Mouse (Mus musculus) thymus, postnatal 4 days (tissue): Measurements from ENCODE around the gene Zfp423.

Experiments
- DNase-seq: peaks from one replicate; pipeline ENCODE4 v3.0.0; 2021

Zfp423 gene

DNA sequence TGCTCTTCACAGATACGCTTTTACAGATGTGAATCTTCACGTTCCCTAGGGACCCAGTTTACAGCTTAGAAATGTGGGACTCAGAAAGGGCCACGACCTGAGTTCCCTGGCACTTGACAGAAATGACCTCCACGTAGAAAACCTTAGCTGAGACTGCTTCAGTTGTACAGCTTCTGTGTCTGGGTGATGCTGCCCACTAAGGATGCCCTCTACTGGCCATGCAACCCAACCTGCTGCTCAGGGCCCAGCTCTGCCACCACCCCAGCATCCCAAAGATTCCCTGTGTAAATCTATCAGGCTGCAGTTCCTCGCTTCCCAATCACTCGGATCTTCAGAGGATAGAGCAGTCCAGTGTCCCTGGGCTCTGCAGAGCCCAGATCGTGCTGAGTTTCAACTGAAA lies 163.2 kb downstream of the Zfp423 start:
- no peak for DNase-seq

DNA sequence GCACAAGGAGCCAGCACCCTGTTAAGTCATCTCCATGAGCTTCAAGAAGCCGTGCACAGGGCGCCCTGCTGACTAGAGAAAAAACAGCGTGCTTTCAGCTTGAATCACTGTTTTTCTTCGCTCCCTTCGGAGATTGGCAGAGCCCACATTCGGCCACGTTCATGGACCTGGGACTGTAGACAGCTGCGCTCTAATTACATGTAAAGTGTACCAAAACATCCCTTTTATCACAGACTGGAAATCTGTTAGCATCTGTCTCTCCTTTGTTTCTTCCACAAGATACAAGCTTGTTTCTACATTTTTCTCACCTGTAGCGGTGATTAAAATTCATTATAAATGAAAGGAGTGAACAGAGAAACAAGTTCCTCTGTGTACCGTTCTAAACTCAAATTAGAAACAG lies 164.8 kb downstream of the Zfp423 start:
- no peak for DNase-seq

DNA sequence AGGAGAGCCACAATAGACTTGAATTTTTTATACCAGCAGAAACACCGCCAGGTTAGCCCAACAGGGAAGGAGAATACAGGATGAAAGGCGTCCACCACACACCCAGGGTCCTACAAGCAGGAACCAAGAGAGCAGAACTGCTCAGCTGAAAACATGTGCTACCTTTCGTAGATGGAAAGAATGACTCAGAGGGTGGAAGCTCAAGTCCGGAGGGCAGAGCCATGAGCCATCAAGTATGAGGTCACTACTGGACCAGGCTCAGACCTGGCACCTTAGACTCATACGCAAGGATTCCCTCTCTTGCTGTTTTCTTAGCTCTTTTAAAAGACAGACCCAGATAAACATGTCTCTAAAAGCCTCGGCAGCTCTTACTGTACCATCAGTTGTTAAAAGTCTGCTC lies 168.3 kb downstream of the Zfp423 start:
- no peak for DNase-seq

DNA sequence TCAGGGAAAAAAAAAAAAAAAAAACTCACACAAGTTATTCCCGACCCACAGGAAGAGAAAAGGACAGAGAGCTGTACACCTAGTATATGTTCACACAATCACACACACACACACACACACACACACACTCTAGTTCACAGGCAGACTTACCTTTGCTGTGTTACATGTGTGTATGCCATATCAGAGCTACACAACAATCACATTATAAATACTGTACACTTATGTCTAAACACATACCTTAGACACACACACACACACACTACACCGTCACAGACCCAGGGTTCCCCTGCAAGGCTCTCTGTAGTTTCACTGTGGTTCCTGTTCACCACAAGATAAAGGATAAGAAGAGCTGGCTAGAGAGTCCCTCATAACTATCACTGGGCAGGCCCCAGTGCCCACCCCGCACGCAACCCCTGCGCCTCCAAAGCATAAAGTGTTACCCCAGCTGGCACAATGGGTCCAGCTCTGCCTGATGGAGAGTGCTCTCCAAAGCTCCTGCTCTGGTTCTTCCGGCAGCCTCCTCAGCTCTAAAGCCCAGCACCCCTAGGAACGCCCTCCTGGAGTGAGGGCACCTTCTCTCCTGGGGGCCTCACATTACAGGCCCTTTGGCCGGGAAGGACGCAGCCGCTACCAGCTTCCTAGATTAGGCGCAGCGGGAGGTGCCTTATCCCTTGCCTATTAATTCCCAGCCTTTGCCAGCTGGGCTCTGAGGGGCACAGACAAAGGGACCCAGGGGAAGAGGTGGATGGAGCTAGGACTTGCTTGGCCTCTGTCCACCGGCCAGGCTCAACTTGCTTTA lies 174.6 kb downstream of the Zfp423 start:
- DNase-seq = no peak

DNA sequence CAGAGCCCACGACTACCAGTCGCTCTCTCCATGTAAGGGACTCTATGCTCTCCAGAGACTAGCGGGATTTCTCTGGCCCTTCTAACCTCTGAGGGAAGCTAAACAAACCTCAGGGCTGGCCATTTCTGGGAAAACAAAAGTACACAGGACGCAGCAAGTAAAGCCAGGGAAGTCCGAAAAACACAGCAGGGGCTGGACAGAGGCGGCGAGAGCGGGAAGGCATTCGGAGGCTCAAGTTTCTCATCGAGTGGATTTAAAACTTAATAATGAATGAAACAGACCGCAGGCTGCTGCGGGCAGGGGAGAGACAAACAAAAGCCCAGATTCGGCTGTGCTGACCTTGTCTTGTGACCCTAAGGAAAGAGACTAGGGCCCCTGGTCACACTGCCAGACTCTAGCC lies 175.2 kb downstream of the Zfp423 start:
- no peak for DNase-seq

DNA sequence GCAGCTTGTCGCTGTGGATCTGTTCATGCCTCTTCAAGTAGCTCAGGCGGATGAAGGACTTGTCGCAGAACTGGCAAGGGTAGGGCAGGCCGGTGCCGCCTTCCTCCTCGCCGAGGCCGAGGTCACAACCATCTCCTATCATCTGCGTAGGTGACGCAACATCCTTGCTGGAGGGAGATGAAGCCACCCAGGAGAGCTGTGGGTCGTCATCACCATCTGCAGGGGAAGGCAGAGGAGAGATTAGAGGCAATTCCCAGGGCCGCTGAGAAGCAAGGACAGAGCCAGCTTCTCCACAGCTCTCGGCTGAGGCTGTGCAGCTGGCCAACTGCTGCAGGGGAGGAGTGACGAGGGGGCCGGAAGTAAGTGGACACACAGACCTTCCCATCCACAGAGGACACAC lies 176.2 kb downstream of the Zfp423 start:
- no peak for DNase-seq

DNA sequence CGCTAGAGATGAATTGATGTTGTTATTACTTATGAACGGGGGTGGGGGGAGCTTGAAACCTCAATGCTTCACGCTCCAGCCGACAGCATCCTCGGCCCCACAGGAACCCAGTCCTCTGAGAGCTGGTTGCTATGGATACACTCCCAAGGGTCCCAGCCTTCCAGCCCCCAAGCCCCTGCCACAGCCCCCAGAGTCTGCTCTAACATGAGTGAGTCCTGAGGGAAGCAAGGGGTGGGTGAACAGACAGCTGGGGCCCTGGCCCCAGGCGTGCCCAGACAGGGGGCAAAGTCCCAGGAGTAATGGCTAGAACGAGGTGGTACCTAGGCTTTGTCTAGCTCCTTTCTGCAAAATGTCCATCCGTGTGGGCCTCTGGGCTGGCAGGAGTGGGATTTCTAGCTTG lies 181.8 kb downstream of the Zfp423 start:
- DNase-seq = no peak

DNA sequence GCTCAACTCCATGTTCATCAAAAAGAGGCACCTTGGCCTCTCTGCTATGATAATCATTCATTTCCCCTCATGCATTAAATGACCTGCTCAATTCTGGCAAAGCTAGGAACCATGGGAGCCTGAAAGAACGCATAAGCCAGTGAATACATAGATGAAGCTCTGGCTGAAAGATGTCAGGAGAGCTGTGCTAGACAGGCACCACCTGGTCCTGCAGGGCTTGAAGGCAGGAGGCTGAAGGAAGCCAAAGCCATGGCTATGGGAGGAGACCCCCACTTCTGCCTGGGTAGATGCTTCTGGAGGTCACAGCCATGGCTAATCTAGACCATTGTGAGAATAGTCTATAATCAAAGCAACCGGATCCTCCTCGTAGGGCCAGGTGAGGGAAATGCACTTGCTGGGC lies 183.5 kb downstream of the Zfp423 start:
- DNase-seq = no peak

DNA sequence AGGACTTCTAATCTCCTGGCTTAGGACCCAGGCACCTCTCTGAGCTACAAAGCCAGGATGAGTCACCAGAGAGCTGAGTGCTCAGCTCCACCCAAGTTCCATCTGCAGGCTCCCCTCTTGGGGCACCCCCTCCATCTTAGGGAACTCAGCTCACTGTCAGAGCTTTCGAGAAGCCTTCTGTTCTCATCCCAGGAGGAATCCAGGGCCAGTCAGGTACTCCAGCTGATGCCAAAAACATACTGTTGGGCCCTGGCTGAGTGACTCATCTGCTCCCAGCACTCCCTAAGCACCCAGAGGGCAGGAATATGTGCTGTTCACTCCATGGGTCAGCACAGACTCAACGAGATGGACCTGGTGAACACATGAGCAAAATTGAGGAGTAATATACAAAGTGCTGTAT lies 184.4 kb downstream of the Zfp423 start:
- no peak for DNase-seq

DNA sequence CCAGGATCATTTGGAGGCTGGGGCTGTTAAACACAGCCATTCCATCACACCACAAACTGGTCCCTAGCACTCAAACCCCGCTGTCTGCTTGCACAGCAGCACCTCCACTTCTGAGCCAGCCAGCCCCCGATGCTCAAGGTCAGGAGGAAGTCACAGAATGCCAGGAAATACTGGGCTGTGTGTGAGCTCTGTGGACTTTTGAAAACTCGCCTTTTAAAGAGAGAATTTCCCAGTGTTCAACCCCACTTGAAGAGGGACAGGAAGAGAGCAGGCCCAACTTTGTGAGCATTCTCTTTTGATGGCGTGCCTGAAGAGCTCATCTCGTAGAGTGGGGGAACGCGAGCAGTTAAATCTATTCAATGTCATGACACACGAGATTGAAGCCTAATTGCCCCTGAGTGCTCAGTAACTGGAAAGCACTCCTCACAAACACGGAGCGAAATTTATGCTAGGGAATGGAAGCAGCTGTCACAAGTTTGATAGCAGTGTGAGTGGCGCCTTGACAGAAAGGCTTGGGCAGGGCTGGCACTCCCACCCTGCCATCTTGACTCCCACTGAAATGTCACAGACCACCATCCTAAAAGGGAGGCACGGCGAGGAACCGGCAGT lies 186.4 kb downstream of the Zfp423 start:
- no peak for DNase-seq

DNA sequence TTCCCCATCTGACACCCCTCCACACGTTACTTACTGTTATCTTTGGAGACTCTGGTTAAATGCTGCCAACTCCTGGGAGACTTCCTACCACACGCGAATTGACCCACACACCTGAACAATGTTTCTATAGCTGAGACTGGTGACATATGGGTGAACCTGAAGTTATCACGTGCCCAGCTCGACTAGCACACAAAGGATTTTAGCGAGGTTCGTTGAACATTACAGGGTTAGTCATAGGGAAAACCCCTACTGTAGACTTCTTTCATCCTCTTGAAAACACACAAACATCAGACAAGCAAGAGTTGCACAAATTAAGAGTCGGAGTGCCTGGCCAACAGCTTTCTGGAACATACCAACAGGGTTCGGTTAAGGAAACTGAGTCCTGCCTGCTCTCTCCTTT lies 191.5 kb downstream of the Zfp423 start:
- DNase-seq = no peak

DNA sequence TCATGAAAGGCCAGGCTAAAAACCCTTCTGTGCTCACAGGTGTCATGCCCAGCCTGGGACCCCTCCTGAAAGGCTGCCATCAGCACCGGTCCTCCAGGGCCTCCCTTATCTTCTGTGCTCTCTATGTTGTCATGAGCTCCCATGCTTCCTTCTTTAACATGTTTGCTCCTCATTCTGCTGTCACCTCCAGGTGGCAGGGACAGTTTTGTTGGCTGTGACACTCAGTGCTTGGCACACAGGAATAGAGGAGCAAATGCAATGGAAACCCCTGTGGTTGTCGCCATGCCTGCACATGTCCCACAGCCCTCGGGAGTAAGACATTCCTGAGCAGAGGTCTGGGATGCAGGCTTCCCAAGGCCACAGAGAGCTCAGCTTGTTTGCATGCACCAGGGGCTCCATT lies 194.1 kb downstream of the Zfp423 start:
- no peak for DNase-seq

DNA sequence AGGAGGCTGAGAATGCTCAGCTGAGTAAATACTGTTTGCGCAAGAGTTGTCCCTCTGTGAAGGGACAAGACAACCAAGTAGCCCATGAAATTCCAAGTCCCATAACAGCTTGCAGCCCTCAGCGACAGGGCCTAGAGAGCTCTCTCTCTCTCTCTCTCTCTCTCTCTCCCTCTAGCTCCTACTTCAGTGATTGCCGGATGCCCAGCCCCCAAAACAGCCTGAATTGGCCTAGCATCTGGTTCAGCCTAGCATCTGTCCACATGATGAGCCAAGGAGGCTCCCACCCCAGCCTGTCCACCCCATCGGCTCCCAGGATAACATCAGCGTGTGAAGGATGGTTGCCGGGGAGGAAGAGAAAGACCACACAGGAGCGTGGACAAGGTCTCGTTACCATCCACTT lies 200.6 kb downstream of the Zfp423 start:
- no peak for DNase-seq

DNA sequence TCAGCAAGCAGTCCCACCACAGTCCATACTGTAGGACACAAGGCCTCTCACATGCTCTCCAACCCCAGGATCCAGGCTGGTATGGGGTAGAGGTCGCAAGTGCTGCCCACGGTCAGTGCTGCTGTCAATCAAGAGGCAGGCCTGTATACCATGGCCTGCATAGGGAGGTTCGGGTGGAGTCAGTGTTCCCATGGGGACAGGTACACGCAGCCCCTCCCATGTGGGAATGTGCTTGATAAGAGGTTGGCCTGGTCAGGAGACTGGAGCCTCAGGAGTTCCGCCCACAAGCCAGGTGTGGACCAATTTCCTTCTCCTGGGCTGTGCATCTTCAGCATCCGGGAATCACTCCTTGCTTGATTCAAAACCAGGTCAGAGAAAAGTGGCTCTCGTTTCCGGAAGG lies 204.5 kb downstream of the Zfp423 start:
- no peak for DNase-seq

DNA sequence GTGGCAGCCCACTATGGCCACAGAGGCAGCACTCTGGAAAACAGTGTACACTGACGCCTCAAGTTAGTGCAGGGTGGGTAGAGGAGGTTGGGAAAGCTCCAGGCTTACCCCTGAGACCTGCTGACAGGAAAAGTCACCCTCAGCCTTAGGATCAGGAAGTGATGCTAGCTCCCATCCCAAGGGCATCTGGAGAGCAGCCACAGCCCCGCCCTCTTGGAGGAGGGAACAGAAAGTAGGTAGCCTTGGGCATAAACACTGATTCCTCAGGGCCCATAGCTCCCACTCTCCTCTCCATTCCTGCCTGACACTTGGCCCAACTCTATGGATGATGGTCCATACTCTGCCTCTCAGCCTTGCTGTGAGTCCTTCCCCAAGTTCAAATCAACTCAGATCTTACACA lies 205.8 kb downstream of the Zfp423 start:
- no peak for DNase-seq

DNA sequence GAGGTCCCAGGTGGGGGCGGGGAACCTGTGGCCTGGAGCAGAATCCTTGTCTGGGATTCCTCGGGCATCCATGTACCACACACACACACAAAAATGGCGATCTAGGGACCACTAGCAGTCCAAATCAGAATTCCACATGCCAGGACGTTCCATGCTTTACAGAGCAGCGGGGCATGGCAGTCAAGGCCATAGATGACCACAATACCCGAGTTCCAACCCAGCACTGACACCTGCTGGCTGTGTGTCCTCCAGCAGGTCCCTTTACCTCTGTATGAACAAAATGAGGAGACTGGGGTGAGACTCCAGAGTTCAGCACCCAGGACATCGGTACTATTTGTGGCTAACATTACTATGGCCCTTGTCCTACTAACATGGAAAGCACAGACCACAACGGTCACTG lies 206.2 kb downstream of the Zfp423 start:
- no peak for DNase-seq

DNA sequence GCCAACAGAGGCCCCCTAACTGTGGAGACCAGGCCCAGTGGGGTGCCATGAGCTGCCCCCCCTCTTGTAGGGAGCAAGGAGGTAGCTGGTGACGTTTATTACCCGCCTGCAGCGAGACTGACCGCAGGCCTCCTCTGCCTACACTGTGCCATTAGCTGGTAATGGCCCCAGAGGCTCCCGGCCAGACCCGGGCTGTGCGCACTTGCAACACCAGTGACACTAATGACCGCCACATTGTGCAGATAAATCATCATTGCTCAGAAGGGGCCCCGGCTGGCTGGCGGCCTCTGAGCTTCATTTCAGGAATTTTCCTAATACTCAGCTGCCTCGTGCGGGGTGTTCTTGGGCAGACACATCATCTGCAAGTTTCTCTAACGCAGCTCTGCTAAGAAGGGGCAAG lies 206.7 kb downstream of the Zfp423 start:
- no peak for DNase-seq

DNA sequence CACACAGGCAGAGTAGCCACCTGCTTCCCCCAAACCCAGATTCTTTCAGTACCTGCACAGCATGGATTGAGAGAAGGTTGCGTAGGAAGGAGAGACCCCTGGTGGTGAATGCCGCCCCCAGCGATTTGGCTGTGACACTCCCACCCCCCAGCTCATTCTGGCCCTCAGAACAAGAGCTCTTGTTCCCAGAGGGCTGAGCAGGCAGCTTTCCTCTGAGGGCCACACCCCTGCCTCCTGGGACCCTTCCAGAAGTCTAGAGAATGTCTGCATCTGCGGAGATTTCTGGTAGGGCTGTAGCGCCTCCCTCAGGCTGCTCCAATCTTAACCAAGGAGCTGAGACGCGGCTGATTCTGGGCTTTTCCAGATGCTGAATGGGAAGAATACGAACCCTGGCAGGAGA lies 211.8 kb downstream of the Zfp423 start:
- peak; percentile 42 for DNase-seq

DNA sequence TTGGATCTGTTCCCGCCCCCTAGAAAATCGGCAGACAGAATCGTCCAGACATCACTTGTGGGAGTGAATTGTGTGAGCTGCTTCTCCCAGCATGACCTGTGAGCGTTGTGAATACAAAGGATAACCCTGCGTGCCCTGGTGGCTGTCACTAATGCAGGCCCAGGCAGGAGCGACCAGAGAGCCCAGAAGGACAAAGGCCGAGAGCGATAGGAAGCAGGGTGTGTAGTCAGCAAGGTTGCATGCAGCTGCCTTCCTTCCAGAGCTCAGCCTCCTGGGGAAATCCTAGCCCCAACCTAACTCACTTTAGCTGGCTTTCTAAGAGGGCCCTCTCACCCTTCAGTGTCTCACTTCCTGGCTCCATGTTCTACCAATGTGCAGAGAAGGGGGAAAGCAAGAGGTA lies 212.3 kb downstream of the Zfp423 start:
- no peak for DNase-seq

DNA sequence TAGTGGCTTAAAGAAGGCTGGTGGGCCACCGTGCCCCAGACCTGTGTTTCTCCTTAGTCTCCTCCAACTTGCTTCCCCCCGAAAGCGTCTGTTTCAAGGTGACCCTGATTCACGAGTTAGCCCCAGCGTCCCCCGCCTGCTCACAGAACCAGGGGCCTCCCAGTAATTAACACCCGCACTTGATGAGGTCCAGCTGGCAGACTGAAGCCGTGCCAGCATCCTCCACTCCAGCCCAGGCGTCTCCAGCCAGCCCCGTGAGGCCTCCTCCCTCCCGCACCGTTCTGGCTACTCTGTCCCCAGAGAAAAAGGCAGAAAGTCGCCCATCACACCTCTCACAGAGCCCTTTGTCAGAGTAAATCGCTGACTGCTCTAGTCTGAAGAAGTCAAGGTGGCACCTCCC lies 213.3 kb downstream of the Zfp423 start:
- no peak for DNase-seq

DNA sequence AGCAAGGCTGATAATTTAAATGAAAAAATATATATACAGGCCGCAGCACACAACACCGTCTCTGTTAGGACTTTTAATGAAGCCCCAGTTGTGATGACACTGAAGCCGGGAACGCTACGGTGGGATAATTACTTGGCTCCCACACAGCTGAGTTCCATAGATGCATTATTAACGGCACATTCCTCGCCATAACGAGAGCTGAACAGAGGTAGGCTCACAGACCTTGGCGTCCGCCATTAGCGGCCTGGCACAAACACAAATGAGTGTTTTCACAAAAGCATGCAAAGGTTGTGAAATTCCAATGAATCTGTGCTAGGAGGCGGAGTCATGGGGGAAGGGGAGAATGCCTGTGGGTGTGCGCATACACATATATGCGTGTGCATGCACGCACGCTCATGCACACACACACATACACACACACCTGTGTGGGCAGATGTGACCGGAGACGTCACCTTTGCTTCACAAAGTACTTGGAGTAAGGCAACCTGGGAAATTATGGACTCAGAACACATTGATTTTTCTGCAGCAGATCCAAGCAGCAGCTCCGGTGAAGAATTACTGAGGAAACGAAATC lies 214.2 kb downstream of the Zfp423 start:
- DNase-seq = no peak

DNA sequence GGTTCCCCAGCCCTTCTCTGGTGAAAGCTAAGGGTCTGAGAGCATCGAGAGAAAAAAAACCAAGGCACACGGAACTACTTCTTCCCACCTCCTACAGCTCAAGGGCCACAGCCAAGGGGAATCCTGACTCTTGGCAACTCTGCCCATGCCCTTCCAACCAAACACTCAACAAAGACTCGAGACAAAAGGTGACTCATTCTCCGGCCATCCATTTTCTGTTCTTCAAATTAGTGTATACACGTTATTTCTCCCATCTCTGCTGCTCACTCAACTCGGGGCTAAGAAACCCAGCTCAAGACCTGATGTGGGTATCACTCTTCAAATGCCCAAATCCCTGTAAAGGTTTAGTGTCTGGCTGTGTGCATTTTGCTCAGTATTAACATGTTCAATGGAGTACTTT lies 214.8 kb downstream of the Zfp423 start:
- DNase-seq = no peak

DNA sequence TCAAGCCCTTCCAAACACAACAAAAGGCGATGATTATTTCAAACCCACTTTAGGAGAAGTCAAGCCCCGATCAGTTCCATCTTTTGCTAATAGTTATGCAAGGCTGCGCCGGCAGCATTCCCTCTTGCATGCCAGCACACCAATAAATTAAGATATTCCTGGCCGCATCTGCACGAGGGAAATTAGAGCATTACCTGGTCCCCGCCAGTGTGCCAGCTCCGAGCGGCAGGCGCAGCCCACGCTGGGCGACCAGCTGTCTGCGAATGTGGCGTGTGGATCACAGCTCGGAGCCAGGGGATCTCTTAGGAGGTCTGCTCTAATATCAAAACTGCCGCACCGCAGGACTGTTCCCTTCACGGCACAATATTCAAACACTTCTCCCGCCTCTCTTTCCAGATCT lies 217.4 kb downstream of the Zfp423 start:
- no peak for DNase-seq

DNA sequence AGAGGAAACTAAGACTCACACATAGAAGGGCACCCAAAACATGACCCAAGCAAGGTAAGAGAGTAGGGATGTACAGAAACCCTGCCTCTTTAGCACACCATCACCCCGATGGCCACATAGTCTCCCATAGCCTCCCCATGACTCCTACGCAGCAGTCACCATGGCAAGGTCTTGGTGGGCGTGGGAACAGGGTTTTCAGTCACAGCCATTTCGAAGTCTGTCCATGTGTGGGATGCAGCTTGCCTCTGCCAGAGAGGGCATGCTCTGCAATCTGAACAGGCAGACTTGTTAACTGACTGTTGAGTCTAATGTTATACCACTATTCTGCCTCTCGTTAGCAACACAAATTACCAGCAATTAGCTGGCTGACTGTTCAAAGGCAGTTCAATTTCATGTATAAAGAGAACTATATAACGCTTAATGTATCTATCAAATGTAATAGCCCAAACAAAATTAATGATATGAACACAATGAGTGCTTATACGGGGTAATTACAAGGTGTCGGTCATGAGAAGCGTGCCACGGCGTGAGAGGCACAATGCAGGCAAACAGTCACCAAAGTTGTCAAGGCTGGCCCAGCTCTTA lies 218.4 kb downstream of the Zfp423 start:
- DNase-seq = no peak
